16 mouse cellular contexts compared by ENCODE assay signal in genomic region chrX:166317376-166317679, GRCm38 (mm10).
DNase-seq lines count a peak whose midpoint lies in the region; ATAC-seq and TF ChIP-seq lines count a peak whose summit lies in the region.
"Had no signal": no experiment of that assay in that cellular context is flagged by ENCODE, and none has a peak within 500 bp of the region (broad histone marks: within the 10 kb centered on the region; RNA-seq: fewer than 3 reads in every experiment).

No protein-coding gene starts in this region.

- H3K4me3 ChIP-seq in midbrain, embryonic 13.5 days (replicated peaks) = no peak overlapping the region
- no peak overlapping the region for H3K4me3 ChIP-seq in midbrain, embryonic 10.5 days
- no peak overlapping the region for H3K4me3 ChIP-seq in hindbrain, postnatal 0 days (ENCODE audit: low read length)
- H3K4me3 ChIP-seq: heart, embryonic 12.5 days; limb, embryonic 13.5 days; stomach, embryonic 15.5 days had no signal

- no peaks in the 10 kb centered on the region for H3K9me3 ChIP-seq in midbrain, embryonic 13.5 days
- no peaks in the 10 kb centered on the region for H3K9me3 ChIP-seq in midbrain, embryonic 10.5 days (replicated peaks)
- no peaks in the 10 kb centered on the region for H3K9me3 ChIP-seq in hindbrain, postnatal 0 days (ENCODE audit: low read length)
- H3K9me3 ChIP-seq: heart, embryonic 12.5 days; limb, embryonic 13.5 days; stomach, embryonic 15.5 days had no signal

- H3K4me1 ChIP-seq in midbrain, embryonic 13.5 days (replicated peaks) = peaks cover 19% of the 10 kb centered on the region
- H3K4me1 ChIP-seq in midbrain, embryonic 10.5 days = peaks cover 5% of the 10 kb centered on the region; the same call in 1 of the 2 replicates
- H3K4me1 ChIP-seq in hindbrain, postnatal 0 days (ENCODE audit: insufficient read depth, low read length) = no peaks in the 10 kb centered on the region
- H3K4me1 ChIP-seq: heart, embryonic 12.5 days; limb, embryonic 13.5 days; stomach, embryonic 15.5 days had no signal

- H3K9ac ChIP-seq in midbrain, embryonic 13.5 days (replicated peaks) = no peak overlapping the region
- no peak overlapping the region for H3K9ac ChIP-seq in hindbrain, postnatal 0 days (replicated peaks; ENCODE audit: low read length)
- H3K9ac ChIP-seq: heart, embryonic 12.5 days; limb, embryonic 13.5 days; stomach, embryonic 15.5 days had no signal

- peaks cover 31% of the 10 kb centered on the region; the same call in 1 of the 2 replicates for H3K27me3 ChIP-seq in midbrain, embryonic 13.5 days
- peaks cover 97% of the 10 kb centered on the region for H3K27me3 ChIP-seq in midbrain, embryonic 10.5 days (ENCODE audit: low read depth, poor library complexity, severe bottlenecking)
- no peaks in the 10 kb centered on the region for H3K27me3 ChIP-seq in hindbrain, postnatal 0 days (ENCODE audit: insufficient read depth, low read length)
- H3K27me3 ChIP-seq: heart, embryonic 12.5 days; stomach, embryonic 15.5 days had no signal

- WGBS in midbrain, embryonic 13.5 days = 82% methylated on average over 1 of the region's 1 CpGs
- WGBS in midbrain, embryonic 10.5 days = 97% methylated on average over 1 of the region's 1 CpGs
- WGBS in hindbrain, postnatal 0 days = 77% methylated on average over 1 of the region's 1 CpGs

- no peak overlapping the region for H3K4me2 ChIP-seq in midbrain, embryonic 13.5 days (replicated peaks)
- H3K4me2 ChIP-seq in hindbrain, postnatal 0 days (ENCODE audit: low read depth, low read length) = no peak overlapping the region
- H3K4me2 ChIP-seq: heart, embryonic 12.5 days; limb, embryonic 13.5 days; stomach, embryonic 15.5 days had no signal

- H3K27ac ChIP-seq in midbrain, embryonic 13.5 days = peak overlapping the region; percentile 58
- no peak overlapping the region for H3K27ac ChIP-seq in midbrain, embryonic 10.5 days (replicated peaks)
- H3K27ac ChIP-seq in hindbrain, postnatal 0 days = peak overlapping the region; percentile 76; the same call in 1 of the 2 replicates
- H3K27ac ChIP-seq: limb, embryonic 13.5 days; stomach, embryonic 15.5 days had no signal

- TF ChIP-seq CTCF in hindbrain, postnatal 0 days (IDR thresholded peaks at IDR 0.05; ENCODE audit: low read depth) = no peak

- DNase-seq in cerebellum, adult 11 months = no peak
- no peak for DNase-seq in midbrain, embryonic 10.5 days (ENCODE audit: low spot score)
- DNase-seq in hindbrain, postnatal 0 days (ENCODE audit: low spot score) = peak; percentile 17
- DNase-seq in adrenal gland, postnatal 36 days = no peak
- DNase-seq in adipocyte (ENCODE audit: low spot score) = no peak
- DNase-seq in spleen, postnatal 36 days (ENCODE audit: low spot score in 2 of 2) = no peak
- DNase-seq: adrenal gland, postnatal 25 days; gastrocnemius, postnatal 25 days; heart, postnatal 4 days; kidney, adult 11 months; kidney, postnatal 4 days had no signal

- ATAC-seq in cerebellum, adult (ENCODE audit: insufficient number of reproducible peaks, low FRiP score, low TSS enrichment) = peak; percentile 58
- no peak for ATAC-seq in midbrain, embryonic 13.5 days
- ATAC-seq in hindbrain, postnatal 0 days = no peak; the same call in 1 of the 2 replicates

- H3K36me3 ChIP-seq in midbrain, embryonic 13.5 days = no peaks in the 10 kb centered on the region
- H3K36me3 ChIP-seq in midbrain, embryonic 10.5 days = no peaks in the 10 kb centered on the region
- no peaks in the 10 kb centered on the region for H3K36me3 ChIP-seq in hindbrain, postnatal 0 days (ENCODE audit: insufficient read depth, low read length)
- H3K36me3 ChIP-seq: heart, embryonic 12.5 days; limb, embryonic 13.5 days; stomach, embryonic 15.5 days had no signal
